Mouse (Mus musculus): ENCODE data around the gene Scnn1g.

Gene Scnn1g

GRCm38 (mm10) chr7:121734171-121734831 is at the start of gene Scnn1g:
Gene Scnn1g, plus strand, starts transcription at chr7:121734479.
- DNase-seq (ENCODE audit: low spot score in 2 of 2) = peak; percentile 66 to 84

- no peak for DNase-seq (ENCODE audit: low spot score in 2 of 2)
Measured at GRCm38 (mm10) chr7:121685140-121685984, 48.9 kb upstream of the Scnn1g start.

GRCm38 (mm10) chr7:121689338-121689737 is 44.9 kb upstream of the Scnn1g start:
- no peak for DNase-seq (ENCODE audit: low spot score in 2 of 2)

- no peak for DNase-seq (ENCODE audit: low spot score in 2 of 2)
Measured at GRCm38 (mm10) chr7:121691803-121692202, 42.5 kb upstream of the Scnn1g start.

GRCm38 (mm10) chr7:121697170-121697569 is 37.1 kb upstream of the Scnn1g start:
- DNase-seq (ENCODE audit: low spot score in 2 of 2) = no peak

GRCm38 (mm10) chr7:121697574-121697973 is 36.7 kb upstream of the Scnn1g start:
- no peak for DNase-seq (ENCODE audit: low spot score in 2 of 2)

- no peak for DNase-seq (ENCODE audit: low spot score in 2 of 2)
Measured at GRCm38 (mm10) chr7:121699218-121699617, 35.1 kb upstream of the Scnn1g start.

- DNase-seq (ENCODE audit: low spot score in 2 of 2) = no peak
Measured at GRCm38 (mm10) chr7:121700480-121700879, 33.8 kb upstream of the Scnn1g start.

GRCm38 (mm10) chr7:121701983-121702382 is 32.3 kb upstream of the Scnn1g start:
- DNase-seq (ENCODE audit: low spot score in 2 of 2) = no peak

GRCm38 (mm10) chr7:121705051-121705450 is 29.2 kb upstream of the Scnn1g start:
- DNase-seq (ENCODE audit: low spot score in 2 of 2) = no peak

GRCm38 (mm10) chr7:121706411-121707072 is 27.7 kb upstream of the Scnn1g start:
- peak; percentile 48 to 54 for DNase-seq (ENCODE audit: low spot score in 2 of 2)

GRCm38 (mm10) chr7:121707073-121707667 is 27.1 kb upstream of the Scnn1g start, which contains the start of gene Usp31:
Gene Usp31, minus strand, starts transcription at chr7:121707253.
- DNase-seq (ENCODE audit: low spot score in 2 of 2) = peak; percentile 94 to 95

GRCm38 (mm10) chr7:121711171-121711570 is 23.1 kb upstream of the Scnn1g start:
- no peak for DNase-seq (ENCODE audit: low spot score in 2 of 2)

GRCm38 (mm10) chr7:121717031-121717430 is 17.2 kb upstream of the Scnn1g start:
- DNase-seq (ENCODE audit: low spot score in 2 of 2) = peak; percentile 13 to 21

- DNase-seq (ENCODE audit: low spot score in 2 of 2) = no peak
Measured at GRCm38 (mm10) chr7:121730225-121730624, 4.1 kb upstream of the Scnn1g start.

- DNase-seq (ENCODE audit: low spot score in 2 of 2) = no peak
Measured at GRCm38 (mm10) chr7:121737511-121738415, 3.5 kb downstream of the Scnn1g start.

- no peak for DNase-seq (ENCODE audit: low spot score in 2 of 2)
Measured at GRCm38 (mm10) chr7:121750244-121750643, 16.0 kb downstream of the Scnn1g start.

- no peak for DNase-seq (ENCODE audit: low spot score in 2 of 2)
Measured at GRCm38 (mm10) chr7:121754748-121755147, 20.5 kb downstream of the Scnn1g start.

- no peak for DNase-seq (ENCODE audit: low spot score in 2 of 2)
Measured at GRCm38 (mm10) chr7:121763328-121763727, 29.0 kb downstream of the Scnn1g start.

- DNase-seq (ENCODE audit: low spot score in 2 of 2) = no peak
Measured at GRCm38 (mm10) chr7:121767900-121768299, 33.6 kb downstream of the Scnn1g start.

- DNase-seq (ENCODE audit: low spot score in 2 of 2) = no peak
Measured at GRCm38 (mm10) chr7:121768983-121769382, 34.7 kb downstream of the Scnn1g start.
